Mouse (Mus musculus): Measurements from ENCODE around the gene Umps.

DNA sequence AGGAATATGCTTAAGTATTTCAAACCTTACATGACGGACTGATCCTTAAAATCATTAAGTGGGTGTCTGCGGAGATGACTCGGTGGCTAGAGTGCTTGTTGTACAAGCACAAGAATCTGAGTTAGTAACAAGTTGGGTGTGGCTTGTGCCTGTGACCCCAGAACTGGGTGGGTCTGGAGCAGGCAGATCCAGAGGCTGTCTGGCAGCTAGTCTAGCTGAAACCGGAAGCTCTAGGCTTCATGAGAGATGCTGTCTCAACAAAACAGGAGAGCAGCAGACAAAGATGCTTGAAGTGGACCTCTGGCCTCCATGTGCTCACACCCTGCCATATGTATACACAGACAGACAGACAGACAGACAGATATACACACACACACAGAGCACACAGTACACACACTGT lies 23.9 kb upstream of the Umps start:
- TF ChIP-seq POLR2AphosphoS2 (IDR thresholded peaks at IDR 0.05; ENCODE audit: insufficient read length, low read depth) (no peak), USF1 (IDR thresholded peaks at IDR 0.05; ENCODE audit: low read depth) (no peak), SRF (IDR thresholded peaks at IDR 0.05; ENCODE audit: control insufficient read depth, insufficient read length, low read depth) (no peak), POLR2A (IDR thresholded peaks at IDR 0.05; ENCODE audit: insufficient read length, low read depth) (no peak), TCF12 (IDR thresholded peaks at IDR 0.05; ENCODE audit: insufficient read depth, poor library complexity, severe bottlenecking) (no peak), MYOG (IDR thresholded peaks at IDR 0.05; ENCODE audit: control insufficient read depth in 1 of 3, insufficient read depth in 1 of 3, insufficient read length in 2 of 3, low read depth in 2 of 3) (no peak)
